Mouse (Mus musculus): ENCODE measurements at regions not wholly inside any gene's neighbourhood (a gene's known extent, or its start where the extent isn't known, plus 50 kb on each side); places are given as distances from the start of the nearest gene placed in this dataset.

GRCm38 (mm10) chr1:163561016-163561415 is 157.5 kb upstream of the Gorab start:
- Histone ChIP-seq H3K36me3 (replicated peaks in 1 of 2; ENCODE audit: control insufficient read depth in 1 of 2, insufficient read depth in 1 of 2, low read length in 1 of 2) (no peaks in the 10 kb centered on the region), H3K27ac (ENCODE audit: insufficient read depth, low read depth) (no peak overlapping the region), H3K27me3 (replicated peaks) (no peaks in the 10 kb centered on the region), H3K9ac (ENCODE audit: insufficient read depth, low read depth) (no peak overlapping the region), H3K4me3 (replicated peaks in 1 of 3; ENCODE audit: low read depth in 2 of 3, low read length in 2 of 3, poor library complexity in 1 of 3) (no peak overlapping the region), H3K4me1 (ENCODE audit: control insufficient read depth in 1 of 2, insufficient read depth in 2 of 2) (peaks cover 0 to 10% of the 10 kb centered on the region in 2 experiments; a peak in 1 of 4 replicates), H3K9me3 (replicated peaks; ENCODE audit: low read length) (no peaks in the 10 kb centered on the region), H3K79me2 (replicated peaks; ENCODE audit: control insufficient read depth, extremely low read depth, insufficient read depth, poor library complexity, severe bottlenecking) (no peaks in the 10 kb centered on the region), H3K4me2 (ENCODE audit: insufficient read depth, low read depth, poor library complexity, severe bottlenecking) (no peak overlapping the region)
- no peak for DNase-seq (ENCODE audit: extremely low read depth)
- TF ChIP-seq ZNF384 (IDR thresholded peaks at IDR 0.05; ENCODE audit: low read depth, low read length) (no peak), POLR2A (IDR thresholded peaks at IDR 0.05; ENCODE audit: low read depth, low read length) (no peak), POLR2AphosphoS2 (IDR thresholded peaks at IDR 0.05; ENCODE audit: low read depth, low read length) (no peak)
- in situ Hi-C loops (cut with MboI; ENCODE audit: low pct_ligation_motif_present, low pct_unique_long_range_greater_than_20kb, low sequenced_read_pairs) (no loop called here), dilution Hi-C loops (cut with MboI; ENCODE audit: extremely low pct_ligation_motif_present, extremely low pct_unique_long_range_greater_than_20kb, low sequenced_read_pairs) (no loop called here)

- no peak overlapping the region for H3K27ac ChIP-seq (ENCODE audit: insufficient read depth, low read depth)
- no peak overlapping the region for H3K4me3 ChIP-seq (replicated peaks in 1 of 3; ENCODE audit: low read depth in 2 of 3, low read length in 2 of 3, poor library complexity in 1 of 3)
- in situ Hi-C loops (cut with MboI; ENCODE audit: low pct_ligation_motif_present, low pct_unique_long_range_greater_than_20kb, low sequenced_read_pairs) (no loop called here), dilution Hi-C loops (cut with MboI; ENCODE audit: extremely low pct_ligation_motif_present, extremely low pct_unique_long_range_greater_than_20kb, low sequenced_read_pairs) (no loop called here)
- no peaks in the 10 kb centered on the region for H3K9me3 ChIP-seq (replicated peaks; ENCODE audit: low read length)
- no peaks in the 10 kb centered on the region for H3K27me3 ChIP-seq (replicated peaks)
- no peak for DNase-seq (ENCODE audit: extremely low read depth)
- no peaks in the 10 kb centered on the region for H3K36me3 ChIP-seq (replicated peaks in 1 of 2; ENCODE audit: control insufficient read depth in 1 of 2, insufficient read depth in 1 of 2, low read length in 1 of 2)
- TF ChIP-seq GABPA (IDR thresholded peaks at IDR 0.05; ENCODE audit: insufficient replicate concordance, low read depth, low read length): no peak
- TF ChIP-seq MAFK (IDR thresholded peaks at IDR 0.05; ENCODE audit: insufficient replicate concordance, low read length): no peak
- TF ChIP-seq USF2 (conservative IDR thresholded peaks at IDR 0.05; ENCODE audit: low read depth, low read length): no peak
- TF ChIP-seq RAD21 (IDR thresholded peaks at IDR 0.05; ENCODE audit: low read depth, low read length): no peak
- TF ChIP-seq PAX5 (IDR thresholded peaks at IDR 0.05; ENCODE audit: low read length): no peak
- no peak for TF ChIP-seq SMC3 (IDR thresholded peaks at IDR 0.05; ENCODE audit: low read depth, low read length)
- TF ChIP-seq NRF1 (IDR thresholded peaks at IDR 0.05; ENCODE audit: low read depth, low read length): no peak
- no peak for TF ChIP-seq SIN3A (IDR thresholded peaks at IDR 0.05; ENCODE audit: low read length)
- no peak for TF ChIP-seq POLR2A (IDR thresholded peaks at IDR 0.05; ENCODE audit: low read depth, low read length)
- TF ChIP-seq EP300 (IDR thresholded peaks at IDR 0.05; ENCODE audit: low read length): no peak
- no peak for TF ChIP-seq POLR2AphosphoS2 (IDR thresholded peaks at IDR 0.05; ENCODE audit: low read depth, low read length)
- TF ChIP-seq ZC3H11A (IDR thresholded peaks at IDR 0.05; ENCODE audit: low read depth, low read length): no peak
- no peak for TF ChIP-seq CTCF (conservative IDR thresholded peaks at IDR 0.05 in 1 of 2, IDR thresholded peaks at IDR 0.05 in 1 of 2; ENCODE audit: low read depth in 2 of 2, low read length in 2 of 2)
- no peaks in the 10 kb centered on the region for H3K79me2 ChIP-seq (replicated peaks; ENCODE audit: control insufficient read depth, extremely low read depth, insufficient read depth, poor library complexity, severe bottlenecking)
- no peak overlapping the region for H3K9ac ChIP-seq (ENCODE audit: insufficient read depth, low read depth)
- H3K4me1 ChIP-seq (ENCODE audit: control insufficient read depth in 1 of 2, insufficient read depth in 2 of 2): peaks cover 0 to 10% of the 10 kb centered on the region in 2 experiments; a peak in 1 of 4 replicates
- H3K4me2 ChIP-seq (ENCODE audit: insufficient read depth, low read depth, poor library complexity, severe bottlenecking): no peak overlapping the region
Measured at GRCm38 (mm10) chr1:163560276-163560943, 156.9 kb upstream of the Gorab start.

GRCm38 (mm10) chr1:163557875-163558274 is 154.4 kb upstream of the Gorab start:
- DNase-seq (ENCODE audit: extremely low read depth): no peak
- in situ Hi-C loops (cut with MboI; ENCODE audit: low pct_ligation_motif_present, low pct_unique_long_range_greater_than_20kb, low sequenced_read_pairs): no loop called here
- Histone ChIP-seq H3K9ac (ENCODE audit: insufficient read depth, low read depth) (no peak overlapping the region), H3K4me2 (ENCODE audit: insufficient read depth, low read depth, poor library complexity, severe bottlenecking) (no peak overlapping the region), H3K9me3 (replicated peaks; ENCODE audit: low read length) (no peaks in the 10 kb centered on the region), H3K79me2 (replicated peaks; ENCODE audit: control insufficient read depth, extremely low read depth, insufficient read depth, poor library complexity, severe bottlenecking) (no peaks in the 10 kb centered on the region), H3K4me3 (replicated peaks in 1 of 3; ENCODE audit: low read depth in 2 of 3, low read length in 2 of 3, poor library complexity in 1 of 3) (no peak overlapping the region), H3K36me3 (replicated peaks in 1 of 2; ENCODE audit: control insufficient read depth in 1 of 2, insufficient read depth in 1 of 2, low read length in 1 of 2) (no peaks in the 10 kb centered on the region), H3K4me1 (ENCODE audit: control insufficient read depth in 1 of 2, insufficient read depth in 2 of 2) (peaks cover 0 to 10% of the 10 kb centered on the region in 2 experiments; a peak in 1 of 4 replicates), H3K27me3 (replicated peaks) (no peaks in the 10 kb centered on the region), H3K27ac (ENCODE audit: insufficient read depth, low read depth) (no peak overlapping the region)
- dilution Hi-C loops (cut with MboI; ENCODE audit: extremely low pct_ligation_motif_present, extremely low pct_unique_long_range_greater_than_20kb, low sequenced_read_pairs): no loop called here
- TF ChIP-seq MAFK (IDR thresholded peaks at IDR 0.05; ENCODE audit: insufficient replicate concordance, low read length) (no peak), CHD2 (IDR thresholded peaks at IDR 0.05; ENCODE audit: low read length) (no peak), ZMIZ1 (IDR thresholded peaks at IDR 0.05; ENCODE audit: low read depth, low read length) (no peak), SMC3 (IDR thresholded peaks at IDR 0.05; ENCODE audit: low read depth, low read length) (no peak), BHLHE40 (IDR thresholded peaks at IDR 0.05; ENCODE audit: low read depth, low read length) (no peak), JUN (IDR thresholded peaks at IDR 0.05; ENCODE audit: insufficient read depth, low read depth, low read length) (no peak), UBTF (IDR thresholded peaks at IDR 0.05; ENCODE audit: low read depth, low read length) (no peak), PAX5 (IDR thresholded peaks at IDR 0.05; ENCODE audit: low read length) (no peak), RCOR1 (conservative IDR thresholded peaks at IDR 0.05; ENCODE audit: low read depth, low read length) (no peak), ELF1 (IDR thresholded peaks at IDR 0.05; ENCODE audit: low read depth, low read length) (no peak), HCFC1 (IDR thresholded peaks at IDR 0.05; ENCODE audit: low read depth, low read length) (no peak), USF1 (IDR thresholded peaks at IDR 0.05; ENCODE audit: low read depth, low read length) (no peak), E2F4 (IDR thresholded peaks at IDR 0.05; ENCODE audit: insufficient replicate concordance, low read depth, low read length) (no peak), MAX (IDR thresholded peaks at IDR 0.05; ENCODE audit: low read length) (no peak), MEF2A (IDR thresholded peaks at IDR 0.05; ENCODE audit: borderline replicate concordance, low read depth, low read length) (no peak), EP300 (IDR thresholded peaks at IDR 0.05; ENCODE audit: low read length) (no peak)
